Mouse (Mus musculus) heart, embryonic 16.5 days (tissue): ENCODE results near the gene Gpx3. TPM values are rescaled to one million over a fixed set of nuclear protein-coding genes. Genes with fewer than 3 reads are reported as not detected.
A peak's percentile ranks its signal among the peaks of the same experiment; 100 is the strongest.
"Not testable (repeated sequence)": the region's sequence is repeated elsewhere in the genome, so short reads cannot be mapped to it uniquely, and the experiment has no call there.

Experiments used
- ATAC-seq: fragments of 200-750 bp; cut with Nextera tagmentation; replicated peaks from 2 replicates; pipeline ENCODE4 v1.8.0; 2017; ENCODE audit warnings: moderate number of reproducible peaks; ENCODE audit not compliant: insufficient read depth, low FRiP score; ENCODE audit errors: extremely low read depth
- H3K27ac ChIP-seq: fragments of 300-500 bp; sonication (generic); 2 replicates; pipeline ENCODE4 v1.5.1; 2014; ENCODE audit warnings: mild to moderate bottlenecking, low read length, control low read depth, moderate library complexity
- H3K27me3 ChIP-seq: fragments of 300-500 bp; sonication (generic); 2 replicates; pipeline ENCODE4 v1.6.1; 2014; ENCODE audit warnings: low read length, mixed read lengths; ENCODE audit not compliant: control insufficient read depth, insufficient read depth
- H3K36me3 ChIP-seq: fragments of 300-500 bp; sonication (generic); 2 replicates; pipeline ENCODE4 v1.6.1; 2014; ENCODE audit not compliant: control insufficient read depth, insufficient read depth
- H3K4me1 ChIP-seq: fragments of 300-500 bp; sonication (generic); 2 replicates; pipeline ENCODE4 v1.6.1; 2014; ENCODE audit warnings: low read length, mixed read lengths; ENCODE audit not compliant: control insufficient read depth, insufficient read depth
- H3K4me2 ChIP-seq: fragments of 300-500 bp; sonication (generic); 2 replicates; pipeline ENCODE4 v1.6.1; 2014; ENCODE audit warnings: low read depth, mild to moderate bottlenecking, control low read depth, low read length
- H3K4me3 ChIP-seq: fragments of 300-500 bp; sonication (generic); 2 replicates; pipeline ENCODE4 v1.5.1; 2014; ENCODE audit warnings: mild to moderate bottlenecking, control low read depth, low read length
- H3K9ac ChIP-seq: fragments of 300-500 bp; sonication (generic); 2 replicates; pipeline ENCODE4 v1.6.1; 2014; ENCODE audit warnings: low read length, control low read depth
- H3K9me3 ChIP-seq: fragments of 300-500 bp; sonication (generic); replicated peaks from 2 replicates; pipeline ENCODE4 v1.6.1; 2016; ENCODE audit warnings: low read length; ENCODE audit not compliant: control insufficient read depth
- WGBS: fragments of 180-500 bp; shearing (Covaris S2); extraction: QIAGEN DNeasy Blood & Tissue Kit; methylation state at CpG from one replicate; pipeline ENCODE4 v1.1.7; 2014; 5-methylcytosine and 5-hydroxymethylcytosine counted together
- polyA plus RNA-seq: library from polyadenylated mRNA; unstranded; fragments of >200 nt; fragmentation: Nextera tagmentation; extraction: Ambion mirVana; gene quantifications from 2 replicates; pipeline ENCODE4 v1.2.1, GENCODE M21; 2015

Gene Gpx3
- polyA plus RNA-seq, 1 experiment from 2014 or later: 1,022 TPM

DNA sequence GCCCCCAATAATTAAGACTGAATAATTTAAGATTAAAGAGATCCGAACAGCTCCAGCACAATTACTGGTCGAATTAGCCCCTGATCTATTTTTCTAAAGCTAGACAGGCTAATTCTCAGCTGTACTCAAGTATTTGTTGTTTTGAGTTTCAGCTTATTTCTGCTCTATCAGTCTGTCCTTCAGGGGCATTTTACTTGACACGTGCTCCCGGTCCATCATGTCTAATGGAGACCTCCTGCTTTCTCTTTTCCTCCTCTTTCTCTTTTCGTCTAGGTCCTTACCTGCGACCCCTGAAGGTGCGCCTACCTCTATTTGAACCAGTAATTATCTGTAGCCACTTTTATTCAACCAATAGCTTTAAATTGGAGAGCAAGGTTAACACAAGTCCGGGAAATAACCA is 52.5 kb downstream of the Gpx3 start:
- Histone ChIP-seq H3K9me3 (no peaks in the 10 kb centered on the region), H3K36me3 (no peaks in the 10 kb centered on the region), H3K27me3 (no peaks in the 10 kb centered on the region), H3K4me3 (no peak overlapping the region), H3K4me2 (peak overlapping the region; percentile 64; the same call in 1 of the 2 replicates), H3K4me1 (peaks cover 31% of the 10 kb centered on the region), H3K27ac (no peak overlapping the region), H3K9ac (no peak overlapping the region)
- ATAC-seq: no peak
- 84% methylated on average over 8 of the region's 8 CpGs for WGBS

- 36% methylated on average over 10 of the region's 10 CpGs for WGBS
- H3K4me1 ChIP-seq: peaks cover 31% of the 10 kb centered on the region
- not testable (repeated sequence) for H3K27me3 ChIP-seq, H3K9me3 ChIP-seq, ATAC-seq, H3K36me3 ChIP-seq
- H3K27ac ChIP-seq: peak overlapping the region; percentile 90
- H3K4me3 ChIP-seq: peak overlapping the region; percentile 79
- peak overlapping the region; percentile 64 for H3K4me2 ChIP-seq
- peak overlapping the region; percentile 82 for H3K9ac ChIP-seq
Observed at GRCm38 (mm10) chr11:54955400-54955734, 53.1 kb downstream of the Gpx3 start.

GRCm38 (mm10) chr11:54955735-54956480 is 53.7 kb downstream of the Gpx3 start:
- peaks cover 31% of the 10 kb centered on the region for H3K4me1 ChIP-seq
- H3K4me2 ChIP-seq: peak overlapping the region; percentile 64
- WGBS: under 1% methylated on average over 59 of the region's 59 CpGs
- peak; percentile 97 for ATAC-seq
- peak overlapping the region; percentile 82 for H3K9ac ChIP-seq
- no peaks in the 10 kb centered on the region for H3K27me3 ChIP-seq
- H3K36me3 ChIP-seq: no peaks in the 10 kb centered on the region
- no peaks in the 10 kb centered on the region for H3K9me3 ChIP-seq
- peak overlapping the region; percentile 90 for H3K27ac ChIP-seq
- peak overlapping the region; percentile 79 for H3K4me3 ChIP-seq

GRCm38 (mm10) chr11:54956912-54957311 is 54.7 kb downstream of the Gpx3 start:
- no peaks in the 10 kb centered on the region for H3K36me3 ChIP-seq
- no peaks in the 10 kb centered on the region for H3K27me3 ChIP-seq
- no peak overlapping the region for H3K4me2 ChIP-seq
- H3K9me3 ChIP-seq: no peaks in the 10 kb centered on the region
- no peak overlapping the region for H3K9ac ChIP-seq
- no peak overlapping the region for H3K4me3 ChIP-seq
- ATAC-seq: no peak
- H3K27ac ChIP-seq: no peak overlapping the region
- 61% methylated on average over 7 of the region's 7 CpGs for WGBS
- peaks cover 35% of the 10 kb centered on the region for H3K4me1 ChIP-seq

DNA sequence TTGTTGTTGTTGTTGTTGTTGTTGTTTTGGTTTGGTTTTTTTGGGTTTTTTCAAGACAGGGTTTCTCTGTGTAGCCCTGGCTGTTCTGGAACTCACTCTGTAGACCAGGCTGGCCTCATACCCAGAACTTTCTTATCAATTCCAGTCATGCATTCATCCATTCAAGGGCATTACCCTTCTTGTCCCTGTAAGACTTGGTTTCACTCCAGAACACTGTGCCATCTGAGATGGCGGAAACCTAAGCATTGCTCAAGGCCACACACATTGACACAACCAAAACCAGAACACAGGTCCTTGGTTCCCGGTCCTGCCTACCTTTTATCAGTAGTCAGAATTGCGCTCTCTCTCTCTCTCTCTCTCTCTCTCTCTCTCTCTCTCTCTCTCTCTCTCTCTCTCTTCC is 55.5 kb downstream of the Gpx3 start:
- H3K36me3 ChIP-seq, H3K4me3 ChIP-seq, H3K9me3 ChIP-seq, ATAC-seq, H3K27ac ChIP-seq, H3K27me3 ChIP-seq, H3K4me2 ChIP-seq, H3K9ac ChIP-seq: not testable (repeated sequence)
- WGBS: 70% methylated on average over 3 of the region's 3 CpGs
- peaks cover 36% of the 10 kb centered on the region for H3K4me1 ChIP-seq

- H3K36me3 ChIP-seq: no peaks in the 10 kb centered on the region
- H3K4me1 ChIP-seq: peaks cover 40% of the 10 kb centered on the region
- no peaks in the 10 kb centered on the region for H3K9me3 ChIP-seq
- peak overlapping the region; percentile 47 for H3K27ac ChIP-seq
- no peak overlapping the region; the same call in 1 of the 2 replicates for H3K9ac ChIP-seq
- no peak for ATAC-seq
- H3K4me3 ChIP-seq: no peak overlapping the region
- WGBS: 12% methylated on average over 3 of the region's 3 CpGs
- H3K27me3 ChIP-seq: no peaks in the 10 kb centered on the region
- no peak overlapping the region for H3K4me2 ChIP-seq
Observed at GRCm38 (mm10) chr11:54958571-54959073, 56.4 kb downstream of the Gpx3 start.

Other genes starting within 250 kb of the Gpx3 start
- 63.5 and 76.1 TPM in 2 replicates for gene Cdc42se2, start 114.8 kb upstream of the Gpx3 start, polyA plus RNA-seq
- gene Lyrm7, start 41.5 kb upstream of the Gpx3 start, polyA plus RNA-seq: 11.8 and 25.7 TPM in 2 replicates
- gene Hint1, start 36.1 kb upstream of the Gpx3 start, polyA plus RNA-seq: 581 and 590 TPM in 2 replicates
- gene Tnip1, start 60.5 kb downstream of the Gpx3 start, polyA plus RNA-seq: 20.0 and 24.7 TPM in 2 replicates
- gene Anxa6, start 131.0 kb downstream of the Gpx3 start, polyA plus RNA-seq: 340 and 364 TPM in 2 replicates
- gene Ccdc69, start 175.7 kb downstream of the Gpx3 start, polyA plus RNA-seq: 22.6 and 25.1 TPM in 2 replicates
- gene Gm2a, start 195.7 kb downstream of the Gpx3 start, polyA plus RNA-seq: 36.7 and 38.5 TPM in 2 replicates
- gene Slc36a3, start 249.3 kb downstream of the Gpx3 start, polyA plus RNA-seq: not detected in 2 replicates